In genomic region chrX:153007685-153008047, GRCm38 (mm10) we compare ENCODE assay signal across 9 mouse cellular contexts. TPM values are rescaled to one million over a fixed set of nuclear protein-coding genes. Genes with fewer than 3 reads are reported as not detected.
DNase-seq lines count a peak whose midpoint lies in the region; ATAC-seq and TF ChIP-seq lines count a peak whose summit lies in the region.
"Had no signal": no experiment of that assay in that cellular context is flagged by ENCODE, and none has a peak within 500 bp of the region (broad histone marks: within the 10 kb centered on the region; RNA-seq: fewer than 3 reads in every experiment).

No protein-coding gene starts in this region.

- H3K36me3 ChIP-seq in heart, postnatal 0 days (replicated peaks; ENCODE audit: control insufficient read depth, insufficient read depth, low read length), result no peaks in the 10 kb centered on the region
- peaks cover 4% of the 10 kb centered on the region; the same call in 1 of the 2 replicates for H3K36me3 ChIP-seq in hindbrain, embryonic 10.5 days
- H3K36me3 ChIP-seq in liver, postnatal 0 days (replicated peaks; ENCODE audit: insufficient read depth, low read length), result no peaks in the 10 kb centered on the region
- H3K36me3 ChIP-seq: G1E had no signal

- no peaks in the 10 kb centered on the region for H3K4me1 ChIP-seq in heart, postnatal 0 days (ENCODE audit: control insufficient read depth, insufficient read depth)
- H3K4me1 ChIP-seq in bone marrow macrophage, adult 2 months (ENCODE audit: control insufficient read depth, insufficient read depth, low read length), result no peaks in the 10 kb centered on the region
- 0 out of 2 replicates have a peak, but pooled peaks cover 4% of the 10 kb centered on the region for H3K4me1 ChIP-seq in hindbrain, embryonic 10.5 days (replicated peaks)
- H3K4me1 ChIP-seq in liver, postnatal 0 days (ENCODE audit: insufficient read depth), result no peaks in the 10 kb centered on the region

- TF ChIP-seq EP300 in heart, postnatal 0 days (IDR thresholded peaks at IDR 0.05; ENCODE audit: low read depth), result no peak
- TF ChIP-seq EP300 in liver, postnatal 0 days (IDR thresholded peaks at IDR 0.05; ENCODE audit: low read depth), result no peak

- no peak for TF ChIP-seq POLR2A in bone marrow macrophage, adult 2 months (IDR thresholded peaks at IDR 0.05; ENCODE audit: borderline replicate concordance, low read depth, low read length)

- no peak for TF ChIP-seq CTCF in heart, postnatal 0 days (IDR thresholded peaks at IDR 0.05; ENCODE audit: low read depth)
- TF ChIP-seq CTCF in bone marrow macrophage, adult 2 months (IDR thresholded peaks at IDR 0.05; ENCODE audit: low read depth, low read length), result no peak
- no peak for TF ChIP-seq CTCF in liver, postnatal 0 days (IDR thresholded peaks at IDR 0.05; ENCODE audit: low read depth)

- intact Hi-C loops in heart, postnatal 25 days (cut with DNase I), result loop anchor here (10.0 kb wide), 1 partner anchor 357 kb away; no protein-coding TSS in a partner anchor

- H3K27ac ChIP-seq in heart, postnatal 0 days (ENCODE audit: low read depth), result no peak overlapping the region
- H3K27ac ChIP-seq in bone marrow macrophage, adult 2 months (ENCODE audit: insufficient read depth, low read depth, low read length), result no peak overlapping the region
- peak overlapping the region; percentile 90 for H3K27ac ChIP-seq in hindbrain, embryonic 10.5 days
- no peak overlapping the region for H3K27ac ChIP-seq in liver, postnatal 0 days (ENCODE audit: low read depth)

- ATAC-seq in heart, postnatal 0 days (ENCODE audit: insufficient read depth, low read depth), result no peak
- no peak for ATAC-seq in liver, postnatal 0 days

- no peaks in the 10 kb centered on the region for H3K27me3 ChIP-seq in heart, postnatal 0 days (ENCODE audit: control insufficient read depth, insufficient read depth, low read length)
- peaks cover 28% of the 10 kb centered on the region for H3K27me3 ChIP-seq in hindbrain, embryonic 10.5 days (ENCODE audit: insufficient read depth, poor library complexity, severe bottlenecking)
- H3K27me3 ChIP-seq in liver, postnatal 0 days (ENCODE audit: insufficient read depth, low read length), result peaks cover 3% of the 10 kb centered on the region; the same call in 1 of the 2 replicates

- peak overlapping the region; percentile 80 for H3K4me2 ChIP-seq in heart, postnatal 0 days (ENCODE audit: low read depth, low read length)
- peak overlapping the region; percentile 79 for H3K4me2 ChIP-seq in liver, postnatal 0 days (ENCODE audit: low read depth, low read length)

- peak overlapping the region; percentile 57 for H3K4me3 ChIP-seq in heart, postnatal 0 days (ENCODE audit: low read depth, low read length)
- peak overlapping the region; percentile 62; the same call in 1 of the 2 replicates for H3K4me3 ChIP-seq in bone marrow macrophage, adult 2 months (ENCODE audit: insufficient read depth, low read length)
- peak overlapping the region; percentile 63 for H3K4me3 ChIP-seq in hindbrain, embryonic 10.5 days
- H3K4me3 ChIP-seq in liver, postnatal 0 days (ENCODE audit: low read depth, low read length), result peak overlapping the region; percentile 61

- peak overlapping the region; percentile 51; the same call in 1 of the 2 replicates for H3K9ac ChIP-seq in heart, postnatal 0 days (replicated peaks; ENCODE audit: low read depth, low read length)
- H3K9ac ChIP-seq in liver, postnatal 0 days (replicated peaks), result no peak overlapping the region

- no peaks in the 10 kb centered on the region for H3K9me3 ChIP-seq in heart, postnatal 0 days (replicated peaks; ENCODE audit: control insufficient read depth, low read length)
- no peaks in the 10 kb centered on the region for H3K9me3 ChIP-seq in hindbrain, embryonic 10.5 days
- no peaks in the 10 kb centered on the region for H3K9me3 ChIP-seq in liver, postnatal 0 days (ENCODE audit: low read length)

- 25% methylated on average over 9 of the region's 9 CpGs for WGBS in heart, postnatal 0 days
- WGBS in hindbrain, embryonic 10.5 days, result 32% methylated on average over 9 of the region's 9 CpGs
- WGBS in liver, postnatal 0 days (ENCODE audit: insufficient replicate concordance), result 38% methylated on average over 9 of the region's 9 CpGs

- DNase-seq in heart, postnatal 0 days (ENCODE audit: low spot score), result no peak
- no peak for DNase-seq in heart, postnatal 25 days (ENCODE audit: low spot score)
- DNase-seq in hindbrain, embryonic 10.5 days (ENCODE audit: low spot score), result no peak
- no peak for DNase-seq in liver, postnatal 0 days
- DNase-seq in embryo, embryonic 11 days, result no peak
- no peak for DNase-seq in spleen, postnatal 4 days (ENCODE audit: low spot score in 2 of 2)
- no peak for DNase-seq in right cerebral cortex, adult 18-20 months

RNA-seq across cellular contexts. Expression of gene Usp51, which starts 1.4 kb away (rescaled TPM):
- 0.73 TPM in 1 of 2 replicates, not detected in the other for total RNA-seq in heart, postnatal 0 days (2014; rRNA removed; ENCODE audit: low replicate concordance)
- 0.19 and 0.22 TPM in 2 replicates for polyA plus RNA-seq in heart, postnatal 0 days (2015; fragmentation: Nextera tagmentation; extraction: Ambion mirVana)
- total RNA-seq in heart, postnatal 25 days (2021), result not detected
- not detected in 2 replicates for polyA plus RNA-seq in bone marrow macrophage, adult 2 months (2012; ENCODE audit: insufficient read depth, insufficient read length, missing spikeins)
- 3.8 and 5.0 TPM in 2 replicates for polyA plus RNA-seq in hindbrain, embryonic 10.5 days (2016; fragmentation: Nextera tagmentation; extraction: Ambion mirVana)
- 0.14 and 0.22 TPM in 2 replicates for polyA plus RNA-seq in liver, postnatal 0 days (2015; fragmentation: Nextera tagmentation; extraction: Ambion mirVana)
- total RNA-seq: G1E had no signal
- polyA plus RNA-seq: G1E had no signal

RNA-seq across cellular contexts. Expression of gene Mageh1, which starts 29.7 kb away (rescaled TPM):
- 24.9 and 28.2 TPM in 2 replicates for total RNA-seq in heart, postnatal 0 days (2014; rRNA removed; ENCODE audit: low replicate concordance)
- polyA plus RNA-seq in heart, postnatal 0 days (2015; fragmentation: Nextera tagmentation; extraction: Ambion mirVana), result 26.8 and 29.3 TPM in 2 replicates
- total RNA-seq in heart, postnatal 25 days (2021), result 10 to 100 TPM in 1 of 2 experiments, 1 to 10 TPM in 1; 8.8 to 11.0 TPM
- 0.76 and 0.78 TPM in 2 replicates for polyA plus RNA-seq in bone marrow macrophage, adult 2 months (2012; ENCODE audit: insufficient read depth, insufficient read length, missing spikeins)
- 79.9 and 89.2 TPM in 2 replicates for polyA plus RNA-seq in hindbrain, embryonic 10.5 days (2016; fragmentation: Nextera tagmentation; extraction: Ambion mirVana)
- 8.3 and 10.4 TPM in 2 replicates for polyA plus RNA-seq in liver, postnatal 0 days (2015; fragmentation: Nextera tagmentation; extraction: Ambion mirVana)
- polyA plus RNA-seq: G1E had no signal
